Mouse (Mus musculus) CD4-positive helper T cell, adult 2 months (primary cell): ENCODE measurements around the gene Rabep2.

ENCODE experiments used
- DNase-seq: peaks from one replicate; pipeline ENCODE4 v3.0.0-alpha.2; 2012; ENCODE audit warnings: low read depth, missing footprints, low spot score

Rabep2 gene

DNA sequence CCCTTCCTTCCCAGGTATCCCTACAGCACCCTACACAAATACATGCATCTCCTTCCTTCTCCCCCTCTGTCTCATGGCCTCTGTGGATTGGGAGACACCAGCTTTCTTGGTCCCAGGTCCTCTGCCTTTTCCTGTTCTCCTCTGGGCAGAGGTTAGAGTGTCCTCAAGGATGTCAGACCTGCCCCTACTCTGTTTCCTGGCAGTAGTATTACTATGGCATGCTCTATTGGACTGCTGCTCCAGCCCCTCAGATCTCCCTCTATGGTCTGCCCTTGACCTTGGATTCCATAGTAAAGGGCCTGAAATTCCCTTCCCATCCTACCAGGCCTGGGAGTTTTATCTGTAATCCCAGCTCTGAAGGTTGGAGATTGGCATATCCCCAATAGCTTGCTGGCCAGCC, 1.6 kb downstream of the Rabep2 start:
- no peak for DNase-seq

DNA sequence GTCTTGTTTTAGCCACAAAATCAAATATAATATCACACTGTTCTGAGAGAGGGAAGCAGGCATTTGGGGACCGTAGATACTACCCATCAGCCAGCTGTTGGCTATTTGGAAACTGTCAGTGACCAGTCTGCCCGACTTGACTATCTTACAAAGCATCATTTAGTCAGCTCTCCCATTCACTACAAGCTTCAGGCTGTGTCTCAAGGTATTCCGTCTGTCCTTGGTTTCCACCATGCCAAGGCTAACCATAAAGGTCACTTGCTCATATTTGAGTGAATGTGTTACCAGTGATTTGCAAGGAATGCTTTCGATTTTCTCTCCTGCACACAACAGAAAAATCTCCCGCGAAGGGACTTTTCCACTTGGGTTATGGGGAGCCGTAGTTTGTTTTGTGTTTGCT, 6.2 kb downstream of the Rabep2 start:
- DNase-seq = no peak

GRCm38 (mm10) chr7:126435801-126436200, 7.2 kb downstream of the Rabep2 start:
- no peak for DNase-seq

GRCm38 (mm10) chr7:126436851-126437250, 8.3 kb downstream of the Rabep2 start:
- DNase-seq = peak; percentile 65

GRCm38 (mm10) chr7:126440134-126440533, 11.6 kb downstream of the Rabep2 start:
- no peak for DNase-seq

- DNase-seq = no peak
Measured at GRCm38 (mm10) chr7:126443997-126444396, 15.4 kb downstream of the Rabep2 start.

DNA sequence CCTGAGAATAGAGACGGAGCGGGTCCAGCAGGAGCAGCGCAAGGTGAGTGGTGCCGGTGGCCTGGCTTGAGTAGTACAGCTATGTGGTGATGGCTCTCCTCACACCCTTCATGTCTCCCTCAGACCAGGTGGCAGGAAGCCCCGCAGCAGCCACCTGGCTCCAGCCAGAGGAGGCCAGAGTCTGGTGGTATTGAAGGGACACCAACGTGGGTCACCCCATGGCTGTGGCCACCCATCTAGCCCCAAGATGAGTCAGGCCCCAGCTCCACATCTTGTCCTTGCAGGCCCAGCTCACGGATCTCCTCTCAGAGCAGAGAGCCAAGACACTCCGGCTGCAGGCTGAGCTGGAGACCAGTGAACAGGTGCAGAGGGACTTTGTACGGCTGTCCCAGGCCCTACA, 16.0 kb downstream of the Rabep2 start:
- DNase-seq = no peak

- DNase-seq = no peak
Measured at GRCm38 (mm10) chr7:126445104-126445815, 16.7 kb downstream of the Rabep2 start.

DNA sequence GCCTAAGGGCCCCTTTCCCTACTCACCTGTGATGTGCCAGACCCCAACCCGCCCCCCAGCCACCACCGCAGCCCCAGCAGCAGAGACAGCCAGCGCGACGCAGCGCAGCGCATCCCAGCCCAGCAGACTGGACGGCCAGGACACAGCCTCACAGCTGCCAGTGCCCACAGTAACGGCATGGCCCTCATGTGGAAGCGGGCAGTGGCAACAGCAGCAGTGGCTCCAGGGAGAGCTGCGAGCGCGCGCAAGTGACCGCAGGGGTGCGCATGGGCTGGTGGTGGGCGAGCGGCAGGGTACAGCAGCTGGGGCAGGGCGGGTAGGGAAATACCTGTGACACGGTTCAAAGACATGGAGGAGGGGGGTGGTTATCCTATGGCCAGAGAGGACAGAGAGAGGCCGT, 17.7 kb downstream of the Rabep2 start:
- no peak for DNase-seq

GRCm38 (mm10) chr7:126448481-126448880, 19.9 kb downstream of the Rabep2 start:
- DNase-seq = no peak

GRCm38 (mm10) chr7:126449991-126450390, 21.4 kb downstream of the Rabep2 start:
- no peak for DNase-seq

GRCm38 (mm10) chr7:126450641-126451040, 22.1 kb downstream of the Rabep2 start:
- DNase-seq = no peak

DNA sequence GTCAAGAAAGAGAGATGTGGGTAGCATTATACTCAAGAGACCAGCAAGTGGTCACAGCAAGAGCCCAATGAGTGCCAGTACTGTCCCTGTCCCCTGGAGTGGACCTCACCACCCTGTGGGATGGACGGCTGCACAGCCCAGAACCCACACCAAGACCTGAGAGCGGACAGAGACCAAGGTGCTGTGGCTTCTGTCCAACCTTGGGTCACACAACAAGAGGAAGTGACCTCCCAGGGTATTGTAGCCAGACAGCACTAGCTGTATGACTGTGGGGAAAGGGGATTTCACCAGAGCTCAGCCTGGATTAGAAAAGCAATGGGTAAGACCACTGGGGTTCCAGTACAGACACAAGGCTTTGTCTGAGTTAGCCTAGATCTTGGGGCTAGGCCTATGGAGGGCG, 23.7 kb downstream of the Rabep2 start:
- no peak for DNase-seq

- DNase-seq = no peak
Measured at GRCm38 (mm10) chr7:126453861-126454260, 25.3 kb downstream of the Rabep2 start.

DNA sequence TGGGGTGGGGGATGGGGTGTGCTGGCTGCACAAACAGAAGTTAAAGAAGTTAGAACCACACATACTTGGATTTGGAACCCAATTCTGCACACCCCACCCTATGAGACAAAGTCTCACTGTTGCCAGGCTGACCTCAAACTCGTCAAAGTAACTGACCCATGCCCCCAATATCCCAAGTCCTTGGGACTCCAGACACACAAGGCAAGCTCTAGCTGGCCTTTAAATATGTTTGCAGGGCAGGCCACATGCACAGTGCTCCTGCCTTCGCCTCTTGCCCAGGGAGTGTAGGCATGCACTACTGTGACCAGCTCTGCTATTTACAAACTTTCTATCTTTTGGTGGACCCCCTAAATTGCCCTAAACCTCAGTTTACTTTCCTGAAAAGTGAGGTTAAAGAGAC, 26.7 kb downstream of the Rabep2 start:
- DNase-seq = no peak

DNA sequence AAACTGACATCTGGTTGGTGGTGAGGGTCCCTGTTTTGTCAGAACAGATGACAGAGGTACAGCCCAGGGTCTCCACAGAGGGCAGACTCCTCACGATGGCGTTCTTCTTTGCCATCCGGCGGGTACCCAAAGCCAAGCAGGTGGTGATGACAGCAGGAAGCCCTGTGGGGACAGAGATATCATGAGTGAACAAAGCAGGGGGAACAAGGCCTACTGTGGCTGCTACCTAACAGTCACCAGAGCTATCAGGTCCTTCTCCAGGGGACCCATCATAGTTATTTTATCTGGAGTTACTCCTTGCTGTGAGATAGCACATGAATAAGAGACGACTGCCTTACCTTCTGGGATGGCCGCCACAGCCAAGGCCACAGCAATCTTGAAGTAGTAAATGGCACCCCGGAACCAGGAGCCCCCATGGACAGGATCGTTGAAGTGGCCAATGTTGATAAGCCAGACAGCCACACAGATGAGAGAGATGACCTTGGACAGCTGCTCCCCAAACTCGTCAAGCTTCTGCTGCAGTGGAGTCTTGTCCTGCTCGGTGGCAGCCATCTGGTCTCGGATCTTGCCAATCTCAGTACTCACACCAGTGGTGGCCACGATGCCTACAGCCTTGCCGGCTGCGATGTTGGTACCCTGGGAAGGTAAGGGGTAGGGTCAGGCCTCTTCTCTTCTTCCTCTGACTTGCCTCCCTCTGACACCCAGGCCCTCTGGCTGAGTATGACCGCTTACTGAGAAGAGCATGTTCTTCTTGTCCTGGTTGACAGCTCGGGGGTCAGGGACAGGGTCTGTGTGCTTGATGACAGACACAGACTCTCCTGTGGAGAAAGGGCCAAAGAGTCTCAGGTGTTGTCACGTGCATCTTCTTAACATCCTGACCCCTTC, 28.1 kb downstream of the Rabep2 start:
- no peak for DNase-seq

DNA sequence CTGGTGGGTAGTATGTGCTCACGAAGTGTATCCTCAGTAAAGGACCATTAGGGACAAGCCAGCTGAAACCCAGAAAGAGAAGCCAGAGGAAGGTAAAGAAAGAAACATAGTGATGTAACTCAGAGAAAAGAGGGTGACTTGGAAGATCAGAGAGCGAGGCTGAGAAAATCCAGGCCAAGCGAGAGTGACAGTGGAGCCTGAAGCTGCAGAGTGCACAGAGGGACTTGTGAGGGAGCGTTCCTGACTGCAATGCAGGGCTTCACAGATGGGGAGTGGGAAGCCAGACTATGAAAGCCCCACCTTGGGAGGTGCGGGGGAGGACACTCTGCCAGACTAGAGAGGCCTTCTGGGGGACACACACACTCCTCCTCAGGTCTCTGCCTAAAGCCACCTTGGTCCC, 29.7 kb downstream of the Rabep2 start:
- DNase-seq = no peak

DNA sequence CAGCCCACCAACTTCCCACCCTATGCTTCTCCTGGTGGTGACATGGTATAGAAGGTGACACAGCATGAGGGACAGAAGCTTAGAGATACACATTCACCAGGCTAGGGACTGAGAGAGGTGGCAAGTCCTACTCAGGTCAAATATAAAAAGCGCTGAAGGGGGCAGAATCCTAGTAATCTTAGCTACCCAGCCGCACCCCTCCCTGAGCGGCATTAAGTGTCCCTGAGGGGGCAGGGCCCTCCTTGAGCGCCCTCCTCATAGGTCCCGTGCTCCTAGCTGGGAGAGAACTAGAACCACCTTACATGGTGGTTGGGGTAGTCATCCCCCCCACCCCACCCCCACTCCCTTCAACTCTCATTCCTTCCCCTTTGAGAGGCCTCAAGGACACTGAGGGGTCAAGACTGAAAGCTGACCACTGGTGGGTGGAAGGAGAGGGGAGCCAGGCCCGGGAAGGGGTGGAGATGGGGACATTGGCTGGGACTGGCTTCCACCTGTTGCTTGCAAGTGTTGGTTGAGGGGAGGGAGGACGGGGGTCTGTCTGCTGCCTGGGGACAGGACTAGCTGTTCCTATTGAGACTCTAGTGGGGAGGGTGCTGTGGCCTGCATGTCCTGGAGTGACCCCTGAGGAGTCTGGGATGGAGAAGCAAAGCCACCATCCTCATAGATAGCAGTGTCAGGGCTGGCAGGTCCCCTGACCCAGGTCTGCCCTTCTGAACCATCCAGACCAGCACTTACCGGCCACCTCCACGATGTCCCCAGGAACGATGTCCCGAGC, 30.5 kb downstream of the Rabep2 start:
- no peak for DNase-seq

- DNase-seq = no peak
Measured at GRCm38 (mm10) chr7:126460623-126461399, 32.3 kb downstream of the Rabep2 start.

GRCm38 (mm10) chr7:126461626-126462025, 33.1 kb downstream of the Rabep2 start:
- no peak for DNase-seq

- DNase-seq = no peak
Measured at GRCm38 (mm10) chr7:126463004-126463403, 34.4 kb downstream of the Rabep2 start, which contains the start of gene Atp2a1. Gene Atp2a1 (minus strand): TSS chr7:126463108.
